Mouse (Mus musculus): Measurements from ENCODE around the gene Palmd. TPM values are rescaled to one million over a fixed set of nuclear protein-coding genes. Genes with fewer than 3 reads are reported as not detected.

The Palmd gene
- polyA plus RNA-seq (2015; fragmentation: Illumina TruSeq; extraction: RNeasy Lipid Tissue Mini Kit (QIAGEN cat#74804); ENCODE audit: insufficient read depth, low replicate concordance) = 2.7 TPM

DNA sequence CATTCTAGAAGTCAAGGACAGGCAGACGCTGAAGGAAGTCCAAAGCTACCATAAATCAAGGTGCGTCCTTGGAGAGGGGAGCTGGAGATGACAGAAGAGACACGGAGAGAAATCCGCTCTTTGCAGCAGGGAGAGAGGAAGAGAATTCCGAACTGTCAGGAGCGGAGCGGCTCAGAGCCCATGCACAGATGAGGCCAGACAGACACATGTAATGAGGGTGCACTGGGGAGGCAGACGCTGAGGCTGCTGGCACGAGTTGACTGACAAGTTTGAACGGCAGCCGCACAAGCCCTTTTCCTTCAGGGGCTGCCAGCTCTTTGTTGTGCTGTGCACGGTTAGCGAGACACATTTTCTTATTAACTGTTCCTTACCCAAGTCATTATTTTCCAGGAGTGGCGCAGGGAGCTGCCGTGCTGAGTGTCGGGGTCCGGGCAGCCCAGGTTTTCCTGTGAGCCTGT lies at the start of gene Palmd:
Gene Palmd (minus strand): TSS at position 448 of the 458 bp plus-strand sequence.

GRCm38 (mm10) chr3:116967967-116968366 lies 820 bp downstream of the Palmd start, which contains the start of gene 4930455H04Rik:
4930455H04Rik (plus strand) TSS chr3:116968267.

Other genes starting within 250 kb of the Palmd start
- 11.2 TPM for gene Agl, start 160.8 kb downstream of the Palmd start, polyA plus RNA-seq (2015; fragmentation: Illumina TruSeq; extraction: RNeasy Lipid Tissue Mini Kit (QIAGEN cat#74804); ENCODE audit: insufficient read depth, low replicate concordance)
- 6.7 TPM for gene Frrs1, start 109.5 kb downstream of the Palmd start, polyA plus RNA-seq (2015; fragmentation: Illumina TruSeq; extraction: RNeasy Lipid Tissue Mini Kit (QIAGEN cat#74804); ENCODE audit: insufficient read depth, low replicate concordance)
- gene 4930455H04Rik, start 720 bp downstream of the Palmd start, polyA plus RNA-seq (2015; fragmentation: Illumina TruSeq; extraction: RNeasy Lipid Tissue Mini Kit (QIAGEN cat#74804); ENCODE audit: insufficient read depth, low replicate concordance) = not detected

Data from spleen, adult 10 weeks (tissue).